Mouse (Mus musculus): ENCODE measurements around the gene Gm20917. TPM values are rescaled to one million over a fixed set of nuclear protein-coding genes. Genes with fewer than 3 reads are reported as not detected.
"Not testable (repeated sequence)": the region's sequence is repeated elsewhere in the genome, so short reads cannot be mapped to it uniquely, and the experiment has no call there.

The Gm20917 gene
- total RNA-seq (2014; rRNA removed) (not detected in 2 replicates), polyA plus RNA-seq (2015; fragmentation: Nextera tagmentation; extraction: Ambion mirVana) (not detected in 2 replicates)

GRCm38 (mm10) chrY:79151022-79151421 lies at the start of gene Gm20917:
TSS of gene Gm20917 (minus strand) at chrY:79151122.
- not testable (repeated sequence) for H3K4me3 ChIP-seq (ENCODE audit: low read depth, low read length); H3K27me3 ChIP-seq (ENCODE audit: insufficient read depth, low read length); H3K9ac ChIP-seq; H3K4me2 ChIP-seq (ENCODE audit: low read depth); ATAC-seq; DNase-seq; H3K9me3 ChIP-seq (ENCODE audit: low read length); H3K4me1 ChIP-seq (ENCODE audit: insufficient read depth); H3K27ac ChIP-seq (ENCODE audit: low read depth, low read length); H3K36me3 ChIP-seq (ENCODE audit: insufficient read depth)
- WGBS = no CpG with 5 or more reads among the region's 4 CpGs

Other genes starting within 250 kb of the Gm20917 start
- gene Gm20916, start 168.4 kb upstream of the Gm20917 start, total RNA-seq (2014; rRNA removed) = not detected in 2 replicates
- not detected in 2 replicates for gene Gm20916, start 168.4 kb upstream of the Gm20917 start, polyA plus RNA-seq (2015; fragmentation: Nextera tagmentation; extraction: Ambion mirVana)